Mouse (Mus musculus): ENCODE data around the gene Gtf2f2.

DNA sequence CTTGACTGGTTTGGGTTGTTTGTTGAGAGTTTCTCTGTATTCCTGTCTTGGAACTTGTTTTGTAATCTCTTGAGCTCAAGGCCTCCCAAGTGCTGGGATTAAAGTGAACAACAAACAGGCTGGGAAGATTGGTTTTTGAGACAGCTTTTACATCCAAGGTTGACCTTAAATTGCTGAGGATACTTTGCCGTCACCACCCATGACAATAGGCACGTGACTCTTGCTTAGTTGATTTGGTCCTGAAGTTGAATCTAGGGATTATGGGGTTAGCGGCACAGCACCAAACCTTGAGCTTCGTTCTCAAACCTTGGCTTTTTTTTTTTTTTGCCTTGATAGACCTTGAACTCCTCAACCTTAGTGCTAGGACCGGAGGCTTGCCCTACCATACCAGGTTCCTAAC is 161.4 kb downstream of the Gtf2f2 start:
- TF ChIP-seq CTCF (IDR thresholded peaks at IDR 0.05; ENCODE audit: control insufficient read depth, insufficient read depth, low read length): no peak
- no peak for TF ChIP-seq POLR2A (IDR thresholded peaks at IDR 0.05; ENCODE audit: borderline replicate concordance, control insufficient read depth, low read depth, low read length)
